ENCODE assay signal across 28 mouse cellular contexts in genomic region chr8:124475690-124476089, GRCm38 (mm10). TPM values are rescaled to one million over a fixed set of nuclear protein-coding genes. Genes with fewer than 3 reads are reported as not detected.
"Had no signal": no experiment of that assay in that cellular context is flagged by ENCODE, and none has a peak within 500 bp of the region (broad histone marks: within the 10 kb centered on the region; RNA-seq: fewer than 3 reads in every experiment).

No protein-coding gene starts in this region.

- H3K27me3 ChIP-seq: forebrain, embryonic 15.5 days; heart, embryonic 13.5 days; heart, embryonic 15.5 days; hindbrain, embryonic 12.5 days; limb, embryonic 13.5 days; limb, embryonic 15.5 days; liver, embryonic 12.5 days had no signal

- H3K36me3 ChIP-seq: forebrain, embryonic 15.5 days; heart, embryonic 13.5 days; heart, embryonic 15.5 days; hindbrain, embryonic 12.5 days; limb, embryonic 13.5 days; limb, embryonic 15.5 days; liver, embryonic 12.5 days had no signal

- H3K4me3 ChIP-seq: forebrain, embryonic 15.5 days; heart, adult 2 months; heart, embryonic 13.5 days; heart, embryonic 15.5 days; hindbrain, embryonic 12.5 days; limb, embryonic 13.5 days; limb, embryonic 15.5 days; liver, embryonic 12.5 days had no signal

- H3K4me2 ChIP-seq: forebrain, embryonic 15.5 days; heart, embryonic 11.5 days; heart, embryonic 13.5 days; heart, embryonic 15.5 days; hindbrain, embryonic 12.5 days; hindbrain, embryonic 14.5 days; limb, embryonic 13.5 days; limb, embryonic 15.5 days; liver, embryonic 12.5 days had no signal

- H3K9me3 ChIP-seq: forebrain, embryonic 15.5 days; heart, embryonic 13.5 days; heart, embryonic 15.5 days; hindbrain, embryonic 12.5 days; limb, embryonic 13.5 days; limb, embryonic 15.5 days; liver, embryonic 12.5 days had no signal

- DNase-seq: forebrain, postnatal 0 days; gastrocnemius, postnatal 14 days; gastrocnemius, postnatal 36 days; heart, adult 11 months; heart, adult 2 months; heart, postnatal 14 days; heart, postnatal 36 days; kidney, adult 11 months; kidney, adult 8-10 months; kidney, postnatal 14 days; kidney, postnatal 36 days; layer of hippocampus, adult 9-11 months; layer of hippocampus, postnatal 36 days; left cerebral cortex, postnatal 4 days had no signal

- H3K4me1 ChIP-seq: heart, embryonic 13.5 days; heart, embryonic 15.5 days; limb, embryonic 13.5 days; limb, embryonic 15.5 days; liver, embryonic 12.5 days had no signal

- ATAC-seq: forebrain, embryonic 15.5 days; forebrain, postnatal 0 days; hindbrain, embryonic 16.5 days; intestine, embryonic 16.5 days; liver, embryonic 12.5 days had no signal

- H3K9ac ChIP-seq: forebrain, embryonic 15.5 days; forebrain, postnatal 0 days; heart, embryonic 13.5 days; heart, embryonic 15.5 days; hindbrain, embryonic 12.5 days; hindbrain, embryonic 14.5 days; limb, embryonic 13.5 days; limb, embryonic 15.5 days; liver, embryonic 12.5 days; liver, embryonic 14.5 days had no signal

- H3K27ac ChIP-seq: forebrain, embryonic 15.5 days; heart, adult 2 months; heart, embryonic 13.5 days; heart, embryonic 15.5 days; hindbrain, embryonic 14.5 days; limb, embryonic 13.5 days; limb, embryonic 15.5 days; liver, embryonic 12.5 days; liver, embryonic 14.5 days had no signal

RNA-seq across cellular contexts. Expression of gene Pgbd5, which starts 36.2 kb away (rescaled TPM):
- total RNA-seq: hematopoietic stem cell, adult 5-6 weeks; liver, adult 2 months had no signal
- polyA plus RNA-seq: liver, adult 2 months had no signal
